Mouse (Mus musculus): ENCODE measurements around the gene Larp4b.

- no peak for TF ChIP-seq POLR2A (IDR thresholded peaks at IDR 0.05; ENCODE audit: borderline replicate concordance, control insufficient read depth, low read depth, low read length)
- no peak for TF ChIP-seq CTCF (IDR thresholded peaks at IDR 0.05; ENCODE audit: control insufficient read depth, insufficient read depth, low read length)
Measured at GRCm38 (mm10) chr13:9189481-9189880, 95.8 kb downstream of the Larp4b start.
